Mouse (Mus musculus) CH12.LX (cell line): ENCODE data around the gene Ttc26.

Experiments
- CTCF ChIP-seq, 2 experiments: IDR thresholded peaks in 1 of 2; conservative IDR thresholded peaks in 1 of 2; 2 replicates each; pipeline ENCODE4 v1.5.1; 2011 to 2012; ENCODE audit warnings: low read depth in 2 of 2, low read length in 2 of 2, improper control_type of control experiment in 1 of 2, inconsistent platforms in 1 of 2, mild to moderate bottlenecking in 1 of 2, moderate library complexity in 1 of 2
- E2F4 ChIP-seq: IDR thresholded peaks from 2 replicates; pipeline ENCODE4 v1.6.1; 2011; ENCODE audit warnings: low read depth, low read length, improper control_type of control experiment; ENCODE audit not compliant: insufficient replicate concordance
- EP300 ChIP-seq: IDR thresholded peaks from 2 replicates; pipeline ENCODE4 v1.6.1; 2011; ENCODE audit warnings: low read length, improper control_type of control experiment
- IRF4 ChIP-seq: IDR thresholded peaks from 2 replicates; pipeline ENCODE4 v1.6.1; 2014; ENCODE audit warnings: low read depth, mild to moderate bottlenecking, inconsistent platforms, low read length, improper control_type of control experiment
- JUND ChIP-seq: conservative IDR thresholded peaks from 2 replicates; pipeline ENCODE4 v1.6.1; 2011; ENCODE audit warnings: low read depth, low read length, improper control_type of control experiment
- MAX ChIP-seq: IDR thresholded peaks from 2 replicates; pipeline ENCODE4 v1.6.1; 2011; ENCODE audit warnings: low read length, improper control_type of control experiment
- MXI1 ChIP-seq: IDR thresholded peaks from 2 replicates; pipeline ENCODE4 v1.6.1; 2011; ENCODE audit warnings: mild to moderate bottlenecking, low read depth, low read length, improper control_type of control experiment
- SMC3 ChIP-seq: IDR thresholded peaks from 2 replicates; pipeline ENCODE4 v1.6.1; 2011; ENCODE audit warnings: low read depth, low read length, improper control_type of control experiment
- USF1 ChIP-seq: IDR thresholded peaks from 2 replicates; pipeline ENCODE4 v1.6.1; 2014; ENCODE audit warnings: low read depth, mild to moderate bottlenecking, inconsistent platforms, low read length, improper control_type of control experiment
- ZNF384 ChIP-seq: IDR thresholded peaks from 2 replicates; pipeline ENCODE4 v1.6.1; 2012; ENCODE audit warnings: low read depth, low read length, improper control_type of control experiment, inconsistent platforms

DNA sequence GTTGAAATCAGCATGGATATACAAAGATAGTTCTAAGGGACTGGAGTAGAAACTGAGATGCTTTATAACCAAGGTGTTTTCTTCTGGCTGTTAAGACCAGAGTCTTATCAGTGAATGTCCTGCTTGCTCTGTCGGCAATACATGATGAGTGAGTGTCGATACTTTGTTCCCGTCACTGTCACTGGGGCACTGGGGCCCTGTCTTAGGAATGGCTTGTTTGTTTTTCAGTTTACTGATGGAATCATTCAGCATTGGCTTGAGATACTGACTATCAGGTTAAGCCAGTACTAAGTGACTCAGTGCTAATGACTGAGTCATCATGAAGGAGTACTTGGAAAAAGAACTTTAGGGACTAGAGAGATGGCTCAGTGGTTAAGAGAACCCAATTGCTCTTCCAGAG is 62.6 kb downstream of the Ttc26 start:
- TF ChIP-seq MXI1 (no peak), CTCF (conservative IDR thresholded peaks at IDR 0.05 in 1 of 2, IDR thresholded peaks at IDR 0.05 in 1 of 2; ENCODE audit: low read depth in 2 of 2, low read length in 2 of 2) (no peak), E2F4 (no peak), USF1 (no peak), MAX (no peak), JUND (no peak), ZNF384 (no peak), EP300 (no peak), IRF4 (no peak), SMC3 (no peak)
